Mouse (Mus musculus) retina, embryonic 14.5 days (tissue): Measurements from ENCODE around the gene Cdk13.
A peak's percentile ranks its signal among the peaks of the same experiment; 100 is the strongest.

Experiments used
- DNase-seq: peaks from one replicate; pipeline ENCODE4 v3.0.0-alpha.2; 2015; ENCODE audit warnings: low spot score

Gene Cdk13

DNA sequence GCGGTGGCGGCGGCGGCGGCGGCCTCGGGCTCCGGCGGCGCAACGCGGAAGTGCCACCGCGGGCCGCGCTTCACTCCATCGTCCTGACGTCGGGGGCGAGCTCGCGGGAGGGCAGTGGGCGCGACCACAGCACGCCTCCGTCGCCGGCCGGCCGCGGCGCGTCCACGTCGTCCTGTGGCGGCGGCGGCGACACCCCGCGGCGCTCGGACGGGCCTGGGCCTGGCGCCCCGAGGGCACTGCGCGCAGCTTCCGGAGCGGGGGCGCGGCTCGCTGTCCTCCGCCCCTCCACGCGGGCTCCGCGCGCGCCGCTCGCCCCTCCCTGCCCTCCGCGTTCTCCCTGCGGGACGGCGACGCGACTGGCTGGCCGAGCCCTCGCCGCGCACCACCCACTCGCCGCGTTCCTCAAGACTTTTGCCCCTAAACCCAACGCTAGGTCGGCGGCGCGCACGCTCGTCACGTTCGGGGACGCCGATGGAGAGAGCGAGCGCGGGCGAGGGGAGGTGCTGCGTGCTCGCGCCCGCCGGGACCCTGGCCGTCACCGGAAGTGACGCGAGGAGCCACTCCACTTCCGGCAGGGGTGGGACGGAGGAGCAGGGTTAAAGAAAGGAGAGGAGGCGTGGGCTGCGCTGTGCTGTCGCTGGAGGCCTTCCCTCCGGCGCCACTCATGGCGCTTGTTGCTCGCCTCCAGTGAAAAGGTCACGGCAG, at the start of gene Cdk13:
Gene Cdk13 (minus strand): TSS at position 189 of the 705 bp plus-strand sequence.
- peak; percentile 97 for DNase-seq

DNA sequence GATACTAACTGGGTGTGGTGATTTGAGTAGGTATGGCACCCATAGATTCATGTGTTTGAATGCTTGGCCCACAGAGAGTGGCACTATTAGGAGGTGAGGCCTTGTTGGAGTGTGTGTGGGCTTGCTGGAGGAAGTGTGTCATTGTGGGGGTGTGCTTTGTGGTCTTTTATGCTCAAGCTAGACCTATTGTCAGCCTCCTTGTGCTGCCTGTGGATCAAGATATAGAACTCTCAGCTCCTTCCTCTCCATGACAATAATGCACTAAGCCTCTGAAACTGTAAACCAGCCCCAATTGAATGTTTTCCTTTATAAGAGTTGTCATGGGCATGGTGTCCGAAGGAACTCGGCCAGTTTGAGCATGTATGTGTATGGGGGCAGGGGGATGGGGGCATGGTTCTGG, 38.4 kb upstream of the Cdk13 start:
- DNase-seq: no peak

DNA sequence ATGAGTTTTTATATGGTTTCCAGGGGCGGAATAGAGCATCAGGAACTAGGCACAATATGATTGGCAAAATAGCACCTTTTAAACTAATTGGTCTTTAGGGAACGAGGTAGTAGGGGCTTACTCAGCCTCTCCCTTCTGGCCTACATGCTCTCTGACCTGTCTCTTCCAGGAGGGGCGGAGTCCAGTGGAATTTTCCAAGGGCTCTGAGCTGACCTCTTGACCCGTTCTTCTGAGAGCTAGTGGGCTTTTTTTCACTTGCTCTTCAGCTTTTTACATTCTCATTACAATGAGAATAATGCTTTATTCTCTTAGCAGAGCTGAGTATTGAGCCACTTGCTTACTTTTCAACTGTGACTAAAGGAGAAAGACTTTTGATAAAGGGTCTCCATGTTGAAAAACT, 37.9 kb upstream of the Cdk13 start:
- DNase-seq: peak; percentile 16

DNA sequence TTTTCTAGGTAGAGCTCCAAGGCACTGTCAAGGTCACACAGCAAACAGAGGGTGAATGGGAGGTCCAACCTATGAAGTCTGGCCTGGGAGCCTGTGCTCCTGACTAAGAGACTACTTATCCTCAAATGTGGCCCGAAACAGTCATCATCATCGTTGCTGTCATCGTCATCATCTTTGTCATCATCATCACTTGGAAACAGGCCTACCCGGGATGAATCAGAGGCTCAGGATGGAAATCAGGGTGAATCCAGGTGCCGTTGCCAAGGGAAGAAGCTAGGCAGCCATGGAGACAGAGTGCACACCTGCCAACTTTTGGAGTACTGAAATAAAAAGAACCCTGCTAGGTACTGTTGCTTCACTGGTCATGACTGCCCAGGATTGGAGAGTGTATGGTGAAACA, 34.2 kb upstream of the Cdk13 start:
- no peak for DNase-seq

DNA sequence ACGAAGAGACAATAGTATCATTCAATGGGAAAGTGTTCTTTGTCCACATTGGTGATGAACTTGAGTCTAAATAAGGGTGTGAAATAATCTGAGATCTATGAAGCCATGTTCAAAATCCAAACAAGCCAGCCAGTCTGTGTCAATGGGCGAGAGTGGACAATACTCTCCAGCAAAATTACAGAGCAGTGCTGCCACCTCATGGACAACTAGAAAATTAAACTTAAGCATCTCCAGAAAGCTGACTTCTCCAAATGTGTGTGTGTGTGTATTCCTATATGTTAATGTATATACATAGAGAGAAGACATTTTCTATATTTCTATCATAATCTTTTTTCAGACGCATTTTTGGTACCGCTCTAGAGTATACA, 33.6 kb upstream of the Cdk13 start:
- peak; percentile 89 for DNase-seq

DNA sequence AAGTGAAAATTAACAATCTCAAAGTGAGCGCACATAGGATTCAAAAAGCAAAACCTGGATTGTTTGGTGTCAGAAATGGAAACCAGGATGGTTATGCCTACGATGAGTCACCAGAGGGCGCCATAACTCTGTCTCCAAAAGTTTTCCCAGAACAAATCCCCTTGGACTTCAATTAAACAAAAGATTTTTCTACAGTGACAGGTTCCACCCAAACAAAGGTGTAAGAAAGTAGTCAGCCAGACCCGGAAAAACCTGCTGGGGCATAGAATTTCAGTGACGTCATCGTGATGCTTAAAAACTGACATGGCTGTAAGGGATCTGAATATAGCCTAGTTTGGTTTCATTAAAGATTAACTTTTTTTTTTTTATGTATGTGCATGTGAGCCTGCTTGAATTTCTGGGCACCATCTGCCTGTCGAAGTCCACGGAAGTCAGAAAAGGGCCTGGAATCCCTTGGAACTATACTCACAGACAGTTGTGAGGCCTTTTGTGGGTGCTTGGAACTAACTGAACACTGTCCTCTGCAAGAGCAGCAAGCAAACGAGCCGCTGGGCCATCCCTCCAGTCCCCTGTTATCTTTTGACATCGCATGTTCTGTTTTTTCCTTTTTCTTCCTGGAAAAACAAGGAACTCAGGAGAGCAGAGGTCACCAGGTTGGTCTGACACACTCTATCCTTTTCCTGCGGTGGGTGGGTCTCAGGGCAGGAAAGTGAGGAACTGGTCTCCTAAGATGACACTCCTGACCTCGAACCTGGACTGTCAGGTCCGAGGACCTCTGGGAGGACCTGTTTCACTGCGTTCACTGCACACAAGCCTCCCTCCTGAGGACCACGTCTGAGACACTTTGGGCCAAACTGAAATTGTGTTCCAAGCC, 33.0 kb upstream of the Cdk13 start:
- peak; percentile 75 for DNase-seq

DNA sequence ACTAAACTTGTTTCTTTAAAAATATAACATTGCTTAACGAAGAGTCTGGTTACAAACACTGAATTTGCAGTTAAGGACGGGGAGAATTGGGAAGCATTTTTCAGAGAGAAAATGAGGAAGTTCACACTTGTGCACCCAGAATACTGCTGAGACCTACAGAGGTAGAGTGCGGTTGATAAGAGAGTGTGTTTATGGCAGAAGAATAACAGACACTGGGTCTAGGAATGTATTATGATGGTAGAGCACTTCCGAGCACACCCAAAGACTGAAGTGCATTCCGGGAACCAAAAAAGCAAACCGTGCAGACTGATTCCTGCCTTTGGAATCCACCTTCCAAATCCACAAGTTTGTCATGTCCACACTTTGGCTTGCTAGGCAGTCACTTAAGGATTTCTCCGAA, 31.9 kb upstream of the Cdk13 start:
- DNase-seq: no peak

DNA sequence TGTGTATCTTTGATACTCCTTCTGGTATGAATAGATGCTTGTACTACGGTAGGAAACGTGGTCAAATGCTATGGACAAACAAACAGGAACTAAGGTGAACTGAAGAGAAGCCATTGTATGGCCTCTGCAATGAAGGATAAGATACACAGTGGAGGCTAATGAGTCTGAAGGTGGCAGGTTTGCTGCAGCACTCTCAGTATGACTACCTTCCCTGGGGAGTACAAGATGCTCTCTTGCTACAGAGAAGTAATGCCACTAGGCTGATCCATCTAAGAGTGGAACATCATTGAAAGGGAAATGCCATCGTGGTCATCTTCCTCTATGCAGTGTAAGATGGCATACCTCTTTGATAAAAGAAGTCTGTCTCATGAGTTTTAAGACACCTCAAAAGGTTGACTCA, 28.0 kb upstream of the Cdk13 start:
- DNase-seq: no peak

DNA sequence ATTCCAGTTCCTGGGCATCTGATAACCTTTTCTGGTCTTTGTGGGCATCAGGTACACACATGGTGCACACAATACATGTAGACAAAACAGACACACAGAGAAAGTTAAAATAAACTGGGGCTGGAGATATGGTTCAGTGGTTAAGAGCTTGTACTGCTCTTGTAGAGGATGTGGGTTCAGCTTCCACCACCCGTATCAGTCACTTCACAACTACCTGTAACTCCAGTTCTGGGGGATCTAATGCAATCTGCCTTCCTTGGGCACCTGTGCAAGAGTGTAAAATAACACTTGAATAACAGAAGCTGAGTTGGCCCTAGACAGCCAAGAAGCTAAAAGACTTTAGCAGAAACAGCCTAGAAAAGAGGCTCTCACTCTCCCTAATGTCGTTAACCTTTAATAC, 12.3 kb upstream of the Cdk13 start:
- no peak for DNase-seq

DNA sequence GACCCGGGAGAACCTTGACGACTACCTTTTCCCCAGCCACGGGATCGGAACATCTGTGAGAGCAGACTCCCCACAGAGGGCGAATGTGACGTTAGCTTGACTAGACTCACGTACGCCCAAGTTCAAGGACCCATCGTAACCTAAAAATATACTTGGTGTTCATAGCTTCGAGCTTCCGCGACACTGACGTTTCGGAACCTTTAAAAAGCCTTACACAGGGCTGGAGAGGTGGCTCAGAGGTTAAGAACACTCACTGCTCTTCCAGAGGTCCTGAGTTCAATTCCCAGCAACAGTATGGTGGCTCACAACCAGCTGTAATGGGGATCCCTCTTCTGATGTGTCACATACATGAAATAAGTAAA, 698 bp upstream of the Cdk13 start:
- no peak for DNase-seq

DNA sequence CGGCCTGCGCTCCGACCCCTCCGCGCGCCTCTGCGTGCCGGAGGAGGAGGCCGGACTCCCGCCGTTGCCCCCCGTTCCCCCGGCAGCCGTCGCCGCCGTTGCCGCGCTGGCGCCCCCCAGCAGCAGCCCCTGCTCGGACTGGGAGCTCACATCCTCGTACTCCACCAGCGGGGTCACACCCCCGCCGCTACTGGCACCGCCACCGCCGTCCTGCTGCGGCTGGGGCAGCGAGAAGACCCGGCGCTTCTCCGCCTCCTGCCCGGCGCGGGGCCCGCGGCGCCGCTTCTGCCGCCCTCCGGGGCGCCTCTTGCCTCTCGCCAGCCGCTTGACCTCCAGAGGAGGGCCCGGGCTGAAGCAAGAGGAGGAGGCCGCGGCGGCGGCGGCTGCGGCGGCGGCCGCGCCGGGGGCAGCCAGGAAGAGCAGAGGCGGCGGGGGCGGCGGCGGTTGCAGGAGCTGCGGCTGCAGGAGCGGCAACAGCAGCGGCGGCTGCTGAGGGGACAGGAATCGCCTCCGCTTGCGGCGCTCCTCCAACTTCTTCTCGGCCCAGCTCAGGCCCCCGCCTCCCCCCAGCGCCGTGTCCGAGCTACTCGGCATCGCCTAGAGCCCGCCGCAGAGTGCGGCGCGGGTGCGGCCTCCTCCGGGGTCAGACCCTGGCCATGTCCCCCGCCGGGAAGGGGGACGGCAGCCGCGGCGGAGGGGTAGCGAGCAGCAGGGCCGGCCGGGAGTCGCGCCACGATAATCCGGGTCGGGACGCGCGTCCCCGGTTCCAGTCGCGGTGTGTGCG, 647 bp downstream of the Cdk13 start:
- peak; percentile 54 for DNase-seq

DNA sequence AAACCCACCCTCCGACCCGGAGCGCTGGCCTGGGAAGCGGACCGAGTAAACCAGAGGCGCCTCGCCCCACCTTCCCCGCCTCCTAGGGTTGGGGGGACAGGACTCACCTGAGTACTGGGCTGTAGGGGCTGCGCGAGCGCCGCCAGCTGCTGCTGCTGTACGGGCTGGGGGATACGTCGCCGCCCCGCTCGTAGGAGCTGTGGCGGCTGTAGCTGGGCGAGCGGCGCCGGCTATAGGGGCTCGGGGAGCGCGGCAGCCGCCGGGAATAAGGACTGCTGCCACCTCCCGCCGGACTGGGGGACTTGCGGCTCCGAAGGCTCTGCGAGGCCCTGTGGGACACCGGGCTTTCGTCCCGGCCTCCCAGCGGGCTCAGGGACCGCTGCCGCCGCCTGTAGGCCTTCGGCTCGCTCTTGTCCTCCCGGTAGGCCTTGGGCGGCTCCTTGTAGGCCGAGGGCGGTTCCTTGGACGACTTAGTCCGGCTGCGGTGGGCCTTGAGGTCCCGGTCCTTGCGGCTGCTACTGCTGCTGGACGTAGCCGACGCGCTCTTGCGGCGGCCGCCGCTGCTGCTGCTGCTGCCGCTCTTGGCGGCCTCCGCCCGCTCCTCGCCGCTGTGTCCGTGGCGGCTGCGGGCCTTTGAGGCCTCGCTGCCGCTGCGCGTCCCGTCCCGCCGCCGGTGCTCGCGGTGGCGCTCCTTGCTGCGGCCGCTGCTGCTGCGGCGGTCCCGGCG, 1.4 kb downstream of the Cdk13 start:
- DNase-seq: peak; percentile 80

DNA sequence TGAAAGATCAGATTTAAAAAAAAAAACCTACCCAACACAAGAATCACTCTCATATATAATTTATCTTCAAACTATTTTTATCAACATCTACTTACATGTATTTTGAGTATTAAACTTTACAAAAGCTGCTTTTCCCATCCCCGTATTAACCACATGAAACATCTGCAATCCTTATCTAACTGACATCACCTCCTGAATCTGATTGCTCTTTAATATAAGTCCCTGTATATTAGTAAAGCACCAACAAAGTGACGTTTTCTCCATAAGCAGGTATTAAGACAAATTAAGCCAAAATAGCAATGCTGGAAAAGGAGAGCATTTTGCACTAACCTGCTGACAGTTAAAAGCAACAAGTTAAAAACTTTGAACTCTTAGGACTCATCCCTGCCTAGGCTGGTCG, 2.0 kb downstream of the Cdk13 start:
- no peak for DNase-seq

DNA sequence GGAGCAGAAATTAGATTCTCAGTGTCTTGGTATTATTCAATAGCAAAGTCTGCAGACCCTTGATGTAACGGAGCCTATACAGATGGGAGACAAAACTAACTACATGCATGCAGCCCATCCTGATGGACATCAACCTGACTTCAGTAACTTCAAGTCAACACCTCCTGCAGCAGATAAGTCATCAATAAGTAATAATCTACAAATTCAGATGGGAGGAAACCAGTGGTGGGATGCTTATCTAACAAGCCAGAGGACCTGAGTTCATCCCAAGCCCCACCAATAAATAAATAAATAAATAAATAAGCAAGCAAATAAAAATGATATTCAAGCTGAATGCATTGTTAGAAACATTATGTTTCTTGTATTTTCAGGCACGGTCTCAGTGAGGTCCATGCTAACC, 5.2 kb downstream of the Cdk13 start:
- no peak for DNase-seq

DNA sequence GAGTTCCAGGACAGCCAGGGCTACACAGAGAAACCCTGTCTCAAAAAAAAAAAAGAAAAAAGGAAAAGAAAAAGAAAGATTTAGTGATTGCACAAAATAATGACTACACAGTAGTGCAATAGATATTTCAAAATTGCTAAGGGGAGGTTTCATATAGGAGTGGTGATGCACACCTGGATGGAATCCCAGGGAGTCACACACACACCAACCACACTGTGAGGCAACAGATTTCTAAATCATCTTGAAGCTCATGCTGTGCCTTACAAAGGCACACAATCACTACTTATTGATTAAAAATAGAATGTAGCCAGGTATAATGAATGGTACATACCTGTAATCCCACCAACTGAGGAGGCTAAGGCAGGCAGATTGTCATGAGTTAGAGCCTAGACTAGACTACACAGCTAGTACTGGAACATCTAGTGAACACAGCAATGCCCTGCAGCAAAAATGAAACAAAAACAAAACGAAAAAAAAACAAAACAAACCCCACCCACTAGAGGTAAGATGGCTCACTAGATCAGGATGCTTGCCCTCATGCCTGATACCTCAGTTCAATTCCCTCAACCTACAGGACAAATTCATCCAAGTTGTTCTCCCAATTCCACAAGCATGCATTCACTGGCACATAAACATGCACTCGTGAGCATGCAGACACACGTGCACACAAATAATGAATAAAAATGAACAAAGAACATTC, 9.0 kb downstream of the Cdk13 start:
- DNase-seq: no peak

DNA sequence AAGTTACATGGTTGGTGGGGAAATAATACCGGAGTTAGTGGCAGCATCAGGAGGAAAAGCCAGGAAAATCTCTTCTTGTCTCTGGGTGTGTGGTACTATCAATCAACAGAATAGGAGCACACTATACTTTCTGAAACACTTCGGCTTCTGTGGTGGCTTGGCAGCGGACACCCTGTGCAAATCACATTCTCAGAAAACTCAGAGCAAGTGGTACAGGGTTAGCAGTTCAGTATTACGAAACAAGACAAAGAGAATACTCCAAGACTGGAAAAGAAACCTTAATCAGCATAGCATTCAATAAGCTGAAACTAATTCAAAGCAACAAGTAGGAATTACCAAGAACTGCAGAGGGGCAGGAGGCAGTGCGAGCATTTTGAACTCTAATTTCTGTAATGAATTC, 21.3 kb downstream of the Cdk13 start:
- DNase-seq: no peak

DNA sequence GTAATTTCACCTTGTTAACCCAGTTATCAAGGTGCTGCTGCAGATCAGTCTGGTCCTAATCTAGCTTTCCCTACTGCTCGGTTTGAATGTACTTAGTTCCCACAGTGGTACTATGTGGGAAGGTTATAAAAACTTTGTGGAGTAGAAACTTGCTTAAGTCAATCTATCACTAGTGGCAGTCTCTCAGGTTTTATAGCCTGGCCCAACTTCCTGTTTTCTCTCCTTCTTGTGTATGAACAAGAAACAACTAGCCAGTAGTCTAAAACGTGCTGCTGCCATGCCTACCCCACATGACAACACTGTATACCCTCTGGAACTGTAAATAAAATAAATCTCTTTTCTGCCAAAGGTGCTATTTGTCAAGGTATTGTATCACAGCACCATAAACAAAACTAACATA, 25.0 kb downstream of the Cdk13 start:
- DNase-seq: no peak

DNA sequence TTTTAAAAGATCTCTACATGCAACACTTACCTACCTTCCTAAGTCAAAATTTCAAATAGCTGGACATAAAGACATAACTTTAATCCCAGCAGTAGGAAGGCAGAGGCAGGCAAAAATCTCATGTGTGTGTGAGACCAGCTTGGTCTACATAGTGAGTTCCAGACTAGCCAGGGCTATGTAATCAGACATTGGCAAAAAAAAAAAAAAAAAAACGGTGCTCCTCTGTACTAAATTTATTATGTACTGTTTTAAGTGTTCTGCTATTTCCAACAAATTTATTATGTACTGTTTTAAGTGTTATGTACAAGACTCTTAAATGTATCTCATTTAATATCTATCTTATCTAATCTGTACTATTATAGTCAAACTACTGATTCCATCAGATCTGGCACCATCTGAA, 28.6 kb downstream of the Cdk13 start:
- no peak for DNase-seq

DNA sequence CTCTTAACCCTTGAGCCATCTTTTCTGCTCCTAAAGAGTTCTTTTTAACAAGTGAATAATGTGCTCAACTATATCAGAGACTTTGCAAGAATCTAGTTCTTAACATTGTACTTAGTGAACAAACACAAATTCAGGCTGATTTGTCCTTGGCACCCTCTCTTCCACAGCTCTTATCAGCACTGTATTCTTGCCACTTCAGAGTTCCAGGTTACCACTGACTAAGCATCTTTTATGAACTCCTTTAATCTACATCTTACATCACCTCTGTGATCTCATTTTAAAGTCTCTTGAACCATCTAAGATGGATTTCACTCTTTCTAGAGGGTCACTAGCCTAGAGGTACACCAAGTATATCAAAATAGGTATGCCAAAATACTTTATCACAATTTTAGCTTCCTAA, 29.5 kb downstream of the Cdk13 start:
- no peak for DNase-seq

DNA sequence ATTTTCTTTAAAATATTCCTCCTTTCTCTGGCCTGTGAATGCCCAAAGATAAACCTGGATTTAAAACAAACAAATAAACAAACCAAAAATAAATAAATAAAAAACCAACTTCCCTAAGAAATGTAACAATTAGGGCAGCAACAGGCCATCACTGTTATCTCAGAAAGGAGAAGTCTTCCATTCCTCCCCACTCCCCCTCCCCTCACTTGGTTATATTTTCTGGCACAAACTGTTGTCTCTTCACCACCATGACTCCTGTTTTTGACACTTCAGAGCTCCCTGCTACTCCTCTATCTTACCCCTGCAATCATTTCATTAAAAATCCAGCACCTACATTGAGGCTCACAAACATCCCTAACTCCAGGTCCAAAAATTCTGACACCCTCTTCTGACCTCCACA, 31.8 kb downstream of the Cdk13 start:
- no peak for DNase-seq

DNA sequence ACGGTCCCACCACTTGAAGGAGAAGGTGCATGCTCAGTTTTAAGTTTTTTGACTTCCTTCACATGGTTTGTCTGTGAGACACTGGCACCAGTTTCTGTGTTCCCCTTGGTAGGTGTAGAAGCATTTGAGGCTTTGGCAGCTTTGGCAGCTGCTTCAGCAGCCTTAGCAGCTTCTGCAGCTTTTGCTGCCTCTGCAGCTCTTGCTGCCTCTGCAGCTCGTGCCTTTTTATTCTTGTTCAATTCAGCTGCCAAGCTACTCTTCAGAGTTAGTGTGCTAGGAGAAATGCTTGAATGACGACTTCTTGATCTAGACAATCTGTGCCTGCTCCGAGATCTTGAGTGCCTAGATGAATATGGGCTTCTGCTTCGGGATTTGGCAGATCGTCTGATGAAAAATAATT, 32.3 kb downstream of the Cdk13 start:
- no peak for DNase-seq

DNA sequence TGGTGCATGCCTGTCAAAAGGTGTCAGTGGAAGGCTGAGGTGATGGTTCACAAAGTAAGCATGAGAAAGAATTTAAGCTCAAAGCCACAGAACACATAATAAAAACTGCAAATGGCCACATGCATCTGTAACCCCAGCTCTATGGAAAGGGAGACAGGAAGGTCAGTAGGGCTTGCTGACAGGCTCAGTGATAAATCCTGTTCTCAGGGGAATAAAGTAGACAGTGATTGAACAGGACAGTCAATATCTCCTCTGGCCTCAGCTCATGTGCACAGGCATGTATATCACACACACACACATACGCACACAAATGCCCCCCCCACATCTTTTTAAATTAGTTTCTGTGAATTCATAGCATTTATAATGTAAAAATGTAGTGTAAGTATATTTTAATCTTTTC, 42.5 kb downstream of the Cdk13 start:
- peak; percentile 8 for DNase-seq
